Mouse (Mus musculus): Measurements from ENCODE around the gene Stk4.

The Stk4 gene

DNA sequence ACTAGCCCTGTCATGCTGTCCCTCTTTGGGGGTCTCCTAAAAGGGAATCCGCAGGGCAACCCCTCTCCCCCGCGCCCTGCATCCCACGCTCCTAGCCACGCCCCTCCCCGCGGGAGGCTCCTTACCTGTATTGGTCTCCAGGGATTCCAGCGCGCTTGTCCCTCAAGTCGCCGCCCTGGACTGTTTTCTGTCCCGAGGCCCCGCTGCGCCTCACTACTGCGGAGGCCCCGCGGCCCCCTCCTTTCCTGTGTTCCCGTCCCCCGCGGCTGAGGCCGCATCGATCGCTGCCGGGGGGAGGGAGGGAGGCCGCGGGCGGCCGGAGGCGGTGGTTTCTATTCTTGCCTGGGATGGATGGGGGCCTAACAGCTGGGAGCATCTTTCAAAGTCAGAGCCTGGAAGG lies 100.8 kb downstream of the Stk4 start, which contains the start of gene Kcns1:
TSS of gene Kcns1 (minus strand) at position 212 of the 400 bp plus-strand sequence.
- in situ Hi-C loops (cut with MboI; ENCODE audit: low sequenced_read_pairs) = no loop called here

DNA sequence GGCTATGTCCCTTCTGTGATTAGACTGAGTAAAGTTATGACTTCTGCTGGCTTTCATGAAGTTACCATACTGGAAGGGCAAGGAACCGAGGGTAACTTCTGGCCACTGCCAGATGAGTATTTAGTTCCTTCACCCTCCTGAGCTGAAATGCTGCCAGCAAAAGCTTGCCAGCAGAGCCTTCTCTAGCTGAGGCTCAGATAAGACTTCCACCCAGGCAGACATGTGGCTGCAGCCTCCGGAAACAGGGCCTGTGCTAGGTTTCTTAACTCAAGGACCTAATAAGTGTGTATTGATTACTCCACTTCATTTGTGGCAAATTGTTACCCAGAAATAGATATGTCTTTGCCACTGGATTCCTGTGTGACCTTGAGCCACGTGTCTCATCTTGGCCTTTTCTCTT lies 103.3 kb downstream of the Stk4 start:
- in situ Hi-C loops (cut with MboI; ENCODE audit: low sequenced_read_pairs) = no loop called here

DNA sequence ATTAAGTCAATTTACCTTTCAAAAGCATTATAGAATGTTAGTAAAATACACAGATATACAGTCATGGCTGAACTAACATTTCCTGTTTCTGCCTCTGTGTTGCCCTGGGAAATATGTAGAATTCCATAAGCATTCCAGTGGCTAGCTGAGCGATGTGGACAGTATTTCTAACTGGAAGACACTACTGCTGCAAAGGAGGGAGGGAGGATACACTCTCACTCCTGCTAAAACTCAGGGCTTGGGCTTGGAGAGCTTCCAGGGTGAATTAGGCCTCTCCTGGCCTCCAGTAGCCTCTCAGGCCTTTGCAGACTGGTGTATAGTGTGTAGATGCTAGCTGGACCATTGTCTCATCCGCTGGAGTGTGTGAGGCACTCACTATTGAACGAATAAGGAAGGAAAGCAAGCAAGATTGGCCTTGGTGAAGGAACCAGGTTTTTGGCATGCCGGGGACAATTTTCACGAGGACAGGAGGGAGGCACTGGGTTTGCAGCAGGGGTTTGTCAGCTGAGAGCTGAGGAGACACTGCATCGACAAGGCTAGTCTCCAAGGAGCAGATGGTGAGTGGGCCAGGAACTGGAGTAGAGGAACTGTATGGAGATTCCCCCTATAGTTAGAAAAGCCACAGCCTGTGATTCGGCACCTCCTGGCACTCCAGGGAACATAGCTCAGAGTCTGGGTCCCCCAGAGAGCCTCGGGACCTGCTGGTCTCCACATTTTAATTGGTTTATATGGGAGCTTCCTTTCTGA lies 104.7 kb downstream of the Stk4 start:
- in situ Hi-C loops (cut with MboI; ENCODE audit: low sequenced_read_pairs) = no loop called here

DNA sequence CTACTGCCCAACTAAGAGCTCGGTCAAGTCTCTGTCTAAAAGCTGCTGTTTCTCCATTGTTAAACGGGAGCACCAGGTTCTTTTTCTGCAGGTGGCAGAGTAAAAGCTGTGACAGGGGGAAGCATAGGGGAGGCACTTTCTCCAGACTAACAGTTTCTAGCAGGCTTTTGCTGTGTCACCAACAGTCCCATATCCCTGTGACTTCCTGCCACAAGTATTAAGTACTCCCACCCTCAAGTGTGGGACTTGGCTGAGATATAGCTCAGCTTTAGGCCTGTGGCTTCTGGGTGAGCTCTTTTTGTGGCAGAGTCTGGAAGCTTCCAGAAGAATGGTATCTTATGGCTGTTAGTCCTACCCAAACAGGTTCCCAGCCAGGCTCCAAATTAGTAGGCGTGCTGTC lies 105.7 kb downstream of the Stk4 start:
- in situ Hi-C loops (cut with MboI; ENCODE audit: low sequenced_read_pairs) = no loop called here

DNA sequence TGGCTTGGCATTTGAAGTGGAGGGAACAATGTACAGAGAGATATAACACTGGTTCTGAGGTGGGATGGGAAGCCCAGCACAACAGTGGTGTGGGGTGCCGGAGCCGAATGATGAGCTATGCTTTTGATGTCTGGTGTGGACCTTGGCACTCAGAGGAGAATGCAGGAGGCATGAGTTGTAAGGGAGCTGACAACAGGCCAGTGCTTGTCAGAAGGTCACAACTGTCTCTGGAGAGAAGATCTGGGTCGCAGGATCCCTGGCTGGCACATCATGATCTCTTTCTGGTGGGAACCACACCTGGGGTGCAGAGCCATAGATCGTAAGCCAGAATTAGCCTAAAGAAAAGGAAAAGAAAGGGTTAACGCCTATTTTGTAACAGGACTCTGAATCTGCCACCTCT lies 107.7 kb downstream of the Stk4 start:
- in situ Hi-C loops (cut with MboI; ENCODE audit: low sequenced_read_pairs) = no loop called here

DNA sequence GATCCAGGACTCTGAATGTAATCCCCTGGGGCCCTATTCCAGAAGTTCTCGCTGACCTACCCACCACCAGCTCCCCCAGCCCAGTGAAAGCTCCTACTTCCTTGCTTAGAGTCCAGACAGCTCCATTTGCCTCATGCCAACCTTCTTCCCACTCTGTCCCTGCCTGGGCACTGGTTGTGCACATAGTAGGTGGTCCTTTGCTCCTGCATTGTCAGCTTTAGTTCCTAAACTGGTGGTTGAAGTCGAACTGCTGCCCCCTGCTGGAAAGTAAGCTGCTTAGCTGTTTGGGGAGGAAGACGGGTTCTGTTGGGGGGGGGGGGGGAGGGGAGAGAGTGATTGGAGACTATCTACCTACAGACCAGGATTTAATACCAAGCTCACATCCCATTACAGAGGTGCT lies 110.0 kb downstream of the Stk4 start:
- in situ Hi-C loops (cut with MboI; ENCODE audit: low sequenced_read_pairs) = no loop called here

DNA sequence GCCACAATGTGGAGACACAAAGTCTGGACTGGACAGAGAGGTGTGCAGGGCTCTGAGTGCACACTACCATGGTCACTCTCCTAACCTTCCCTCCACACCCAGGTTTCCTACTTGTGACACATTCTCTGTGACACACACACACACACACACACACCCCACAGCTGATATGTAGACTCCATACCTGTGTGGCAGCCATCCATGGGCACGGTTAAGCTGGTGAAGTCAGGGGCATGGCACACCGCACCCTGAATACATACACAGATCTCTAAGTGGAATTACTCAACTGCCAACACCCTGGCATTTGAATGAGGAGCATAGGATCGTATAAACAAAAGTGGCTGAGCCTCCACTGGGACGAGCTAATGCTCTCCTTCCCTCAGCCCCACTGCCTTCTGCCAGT lies 110.6 kb downstream of the Stk4 start:
- in situ Hi-C loops (cut with MboI; ENCODE audit: low sequenced_read_pairs) = no loop called here

DNA sequence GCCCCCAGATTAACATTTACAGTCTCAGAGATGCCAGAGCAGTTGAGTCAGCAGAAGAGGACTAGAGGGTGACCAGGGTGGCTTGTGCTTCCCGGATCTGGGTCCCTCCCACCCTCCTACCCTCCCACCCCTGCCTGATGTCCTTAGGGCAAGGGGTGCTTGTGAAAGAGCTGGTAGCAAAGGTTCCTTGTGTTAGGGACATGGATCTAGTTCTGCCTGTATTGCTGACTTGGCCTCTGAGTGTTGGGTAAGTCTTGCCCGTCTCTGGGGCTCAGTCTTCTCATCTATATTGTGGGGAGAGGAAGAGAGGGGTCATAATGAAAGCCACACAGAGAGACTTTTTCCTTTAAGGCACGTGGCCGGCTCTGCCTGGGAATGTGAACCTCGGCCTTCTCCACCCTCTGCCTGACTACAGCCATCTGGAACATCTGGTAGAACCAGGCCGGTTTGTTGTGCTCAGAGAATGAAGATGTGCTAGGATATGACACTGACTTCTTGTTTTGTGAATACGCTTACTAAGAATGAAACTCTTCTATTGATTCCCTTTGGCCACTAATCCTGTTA lies 112.7 kb downstream of the Stk4 start, which contains the start of gene Wfdc5:
TSS of gene Wfdc5 (minus strand) at position 51 of the 564 bp plus-strand sequence.
- in situ Hi-C loops (cut with MboI; ENCODE audit: low sequenced_read_pairs) = no loop called here

DNA sequence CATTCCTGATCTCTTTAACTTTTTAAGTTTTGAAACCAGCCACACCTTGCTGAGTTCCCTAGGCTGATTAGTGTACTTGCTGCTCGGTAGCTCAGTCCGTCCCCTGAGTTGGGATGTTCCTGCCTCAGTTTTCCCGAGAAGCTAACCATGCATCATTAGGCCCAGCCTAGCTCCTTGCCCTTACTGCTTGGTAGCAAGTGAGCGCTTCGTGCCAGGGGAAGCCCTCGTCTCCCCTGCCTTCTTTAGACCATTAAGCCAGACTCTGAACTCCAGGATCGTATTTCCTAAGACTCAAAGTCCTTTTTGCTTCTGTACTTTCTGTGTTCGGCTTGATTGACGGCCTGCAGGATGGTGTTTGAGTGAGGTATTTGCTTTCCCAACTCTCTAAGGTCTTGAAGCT lies 113.2 kb downstream of the Stk4 start:
- in situ Hi-C loops (cut with MboI; ENCODE audit: low sequenced_read_pairs) = no loop called here

DNA sequence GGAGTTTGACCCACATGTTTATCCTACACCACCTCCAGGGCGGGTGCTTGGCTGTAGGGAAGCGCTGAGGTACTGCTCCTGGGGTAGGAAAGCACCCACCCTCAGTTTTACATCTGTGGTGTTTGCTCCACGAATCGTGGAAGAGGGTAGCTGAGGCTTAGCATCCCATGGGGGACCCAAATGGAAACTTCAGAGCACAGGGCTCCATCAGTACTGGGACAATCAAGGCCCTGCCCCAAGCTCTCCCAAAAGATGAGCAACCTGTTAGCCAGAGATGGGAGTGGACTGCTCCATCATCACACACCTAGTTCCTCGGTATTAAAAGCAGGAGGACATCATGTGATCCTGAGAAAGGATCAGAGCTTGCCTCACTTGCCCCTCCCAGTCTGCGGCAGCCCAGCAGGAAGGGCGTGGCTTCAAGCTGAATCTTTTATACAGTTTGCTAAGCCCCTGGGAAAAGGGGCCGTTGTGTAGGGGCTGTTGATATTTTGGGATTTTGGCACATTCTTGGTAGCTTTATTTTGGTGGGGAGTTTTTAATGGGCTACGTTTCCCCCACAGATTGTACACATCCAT lies 114.1 kb downstream of the Stk4 start:
- in situ Hi-C loops (cut with MboI; ENCODE audit: low sequenced_read_pairs) = no loop called here

DNA sequence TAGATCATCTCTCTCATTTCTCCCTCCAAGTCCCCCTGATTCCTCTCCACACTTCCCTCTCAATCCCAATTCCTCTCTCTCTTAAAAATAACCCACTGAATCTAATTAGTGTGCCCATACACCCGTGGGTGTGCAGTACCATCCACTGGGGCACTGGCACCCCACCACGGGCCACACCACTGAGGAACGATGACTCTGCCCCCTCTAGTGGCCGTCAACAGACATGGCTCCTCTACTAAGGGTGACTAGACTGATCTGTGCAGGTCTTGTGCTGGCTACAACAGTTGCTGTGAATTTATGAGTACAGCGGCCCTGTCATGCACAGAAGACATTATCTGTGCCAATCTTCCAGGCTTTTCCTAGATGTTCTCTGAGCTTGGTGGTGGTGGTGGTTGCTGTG lies 118.6 kb downstream of the Stk4 start:
- in situ Hi-C loops (cut with MboI; ENCODE audit: low sequenced_read_pairs) = no loop called here

DNA sequence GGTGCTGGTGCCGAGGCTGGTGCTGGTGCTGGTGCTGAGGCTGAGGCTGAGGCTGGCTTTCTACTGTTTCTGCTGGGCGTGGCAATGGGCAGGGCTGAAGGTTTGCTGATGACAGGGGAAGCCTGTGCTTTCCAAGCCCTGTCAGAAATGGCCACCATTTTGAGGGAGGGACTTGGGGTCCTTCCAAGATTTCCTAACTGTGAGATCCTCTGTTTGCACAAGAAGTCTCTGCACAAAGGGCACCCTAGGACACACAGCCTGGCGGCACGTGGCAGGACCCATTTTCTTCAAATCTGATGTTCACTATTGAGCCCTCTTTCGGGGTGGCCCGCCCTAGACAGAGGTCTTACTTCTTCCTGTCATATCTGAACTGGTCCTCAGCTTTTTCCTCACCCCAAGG lies 120.5 kb downstream of the Stk4 start, which contains the start of gene Wfdc12:
TSS of gene Wfdc12 (minus strand) at position 33 of the 400 bp plus-strand sequence.
- in situ Hi-C loops (cut with MboI; ENCODE audit: low sequenced_read_pairs) = no loop called here

DNA sequence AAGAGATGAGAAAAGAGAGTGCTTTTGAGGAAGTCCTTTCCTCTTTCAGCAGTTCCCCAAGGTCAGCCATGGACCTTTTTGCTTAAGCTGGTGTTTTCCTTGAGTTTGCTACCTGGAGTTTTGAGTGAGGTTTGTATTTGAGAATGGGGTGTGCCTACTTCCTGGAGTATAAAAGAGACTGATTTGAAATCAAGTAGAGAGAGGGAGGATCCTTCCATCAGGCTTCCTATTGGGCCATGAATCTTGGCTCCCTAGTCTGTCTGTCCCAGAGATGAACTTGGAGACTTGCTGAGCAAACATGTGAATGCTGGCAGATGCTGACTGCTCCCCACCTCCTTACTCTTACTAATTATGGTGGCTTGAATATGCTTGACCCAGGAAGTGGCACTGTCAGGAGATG lies 122.2 kb downstream of the Stk4 start:
- in situ Hi-C loops (cut with MboI; ENCODE audit: low sequenced_read_pairs) = no loop called here

DNA sequence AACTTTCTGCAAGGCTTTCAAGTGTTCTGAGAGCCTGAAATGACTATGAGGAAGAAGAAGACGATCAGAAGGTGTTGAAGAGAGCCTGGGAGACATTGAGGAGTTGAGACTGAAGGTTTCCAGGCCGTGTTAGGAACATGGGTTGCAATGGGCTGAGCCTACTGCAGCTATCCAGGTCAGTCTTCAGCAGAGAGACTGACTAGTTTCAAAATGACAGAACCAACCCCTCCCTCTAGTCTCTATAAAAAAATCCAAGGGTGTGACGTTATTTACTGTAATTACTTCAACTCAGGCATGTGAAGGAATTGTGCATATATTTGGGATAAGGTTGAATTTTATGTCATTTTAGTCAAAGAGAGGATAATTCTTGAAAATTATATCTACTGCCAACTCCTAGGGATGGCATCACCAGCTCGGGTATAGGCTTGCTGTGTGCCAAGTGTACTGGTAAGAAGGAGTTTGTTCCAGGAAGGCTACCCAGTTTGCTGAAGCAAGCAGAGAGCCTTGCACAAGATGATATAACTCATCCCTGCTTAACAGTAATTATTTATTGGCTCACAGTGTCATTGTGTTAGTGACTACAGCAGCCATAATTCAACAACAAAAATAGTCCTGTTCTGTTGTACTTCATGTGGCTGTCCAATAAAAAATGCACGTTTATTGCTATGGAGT lies 125.0 kb downstream of the Stk4 start:
- in situ Hi-C loops (cut with MboI; ENCODE audit: low sequenced_read_pairs) = no loop called here

DNA sequence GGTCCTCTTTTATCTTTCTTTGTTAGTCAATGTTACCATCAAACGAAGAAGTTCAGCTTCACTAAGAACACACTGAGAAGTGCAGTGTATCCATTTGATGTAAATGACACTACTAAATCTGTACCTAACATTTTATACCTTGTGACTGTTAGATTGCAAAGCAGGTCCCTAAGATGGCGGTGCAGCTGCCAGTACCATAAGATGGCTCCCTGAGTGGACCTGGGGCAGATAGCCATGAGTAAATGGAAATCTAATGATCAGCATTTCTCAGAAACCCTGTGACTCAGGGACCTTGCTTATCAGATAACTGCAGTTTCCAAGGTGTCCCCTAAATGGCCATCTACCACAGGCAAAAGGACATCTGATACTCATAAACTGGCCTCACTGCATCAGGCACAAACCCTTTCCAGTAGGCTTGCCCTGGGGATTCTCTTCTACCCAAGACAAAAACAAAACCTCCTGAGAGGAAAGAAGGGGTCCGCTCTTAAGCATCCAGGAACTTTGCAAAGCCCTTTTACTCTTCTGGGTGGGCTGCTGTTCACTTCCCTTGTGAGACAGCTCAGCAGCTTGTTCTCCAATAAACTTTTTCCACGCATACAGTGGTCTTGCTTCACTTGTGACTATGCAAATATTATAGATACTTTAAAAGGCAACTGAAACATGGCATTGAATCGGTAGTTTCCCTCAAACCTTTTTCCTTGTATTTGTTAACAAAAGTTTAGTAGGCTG lies 126.0 kb downstream of the Stk4 start:
- in situ Hi-C loops (cut with MboI; ENCODE audit: low sequenced_read_pairs) = no loop called here

DNA sequence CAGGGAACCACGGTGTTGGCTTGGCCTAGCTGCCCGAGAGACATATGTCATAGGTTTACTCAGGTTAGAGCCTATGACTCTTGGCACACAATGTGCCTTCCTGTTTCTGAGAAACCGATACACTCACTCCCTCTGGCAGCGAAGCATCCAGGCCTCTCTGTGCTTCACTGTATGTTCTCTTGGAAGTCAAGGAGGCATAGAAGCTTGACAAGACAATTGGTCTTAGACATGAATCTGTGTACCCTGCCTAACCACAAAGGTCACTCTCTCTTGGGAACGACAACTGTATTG lies 126.5 kb downstream of the Stk4 start:
- in situ Hi-C loops (cut with MboI; ENCODE audit: low sequenced_read_pairs) = no loop called here

DNA sequence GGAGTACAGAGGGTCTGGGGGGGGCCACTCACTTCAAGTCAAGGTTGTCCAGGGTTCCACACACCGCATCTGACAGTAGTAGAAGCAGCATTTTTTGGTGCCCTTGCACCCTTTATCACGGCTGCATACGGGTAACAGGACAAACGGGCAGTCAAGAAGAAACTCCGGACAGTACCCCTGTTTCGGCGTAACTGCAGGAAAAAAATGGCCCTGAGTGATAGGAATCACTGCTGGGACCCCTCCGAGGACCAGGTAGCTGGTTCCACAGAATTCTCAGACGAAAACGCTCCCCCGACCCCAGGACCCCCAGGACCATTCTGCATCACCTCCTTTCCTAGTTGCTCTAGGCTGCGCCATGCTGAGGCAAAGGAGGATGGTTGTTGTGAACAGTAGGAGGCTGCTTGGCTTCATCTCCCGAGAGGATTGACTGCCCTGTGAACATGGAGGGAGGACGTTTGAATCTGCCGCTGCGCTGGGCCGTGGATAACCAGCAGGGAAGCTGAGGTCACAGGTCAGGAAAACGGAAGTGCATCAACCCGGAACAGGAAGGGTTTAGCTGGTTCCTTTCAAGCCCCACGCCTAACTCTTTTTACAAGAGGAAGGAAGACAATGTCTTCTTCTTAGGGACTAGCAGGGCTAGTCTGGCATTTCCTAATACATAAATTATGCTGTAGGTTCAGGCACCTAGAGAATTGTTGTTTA lies 129.7 kb downstream of the Stk4 start, which contains the start of gene Wfdc15a:
TSS of gene Wfdc15a (minus strand) at position 505 of the 702 bp plus-strand sequence.
- in situ Hi-C loops (cut with MboI; ENCODE audit: low sequenced_read_pairs) = no loop called here

Data from CH12F3 (cell line).